Mouse (Mus musculus) CH12.LX (cell line): Measurements from ENCODE around the gene Ndufc2. TPM values are rescaled to one million over a fixed set of nuclear protein-coding genes. Genes with fewer than 3 reads are reported as not detected.

ENCODE experiments used
- DNase-seq: peaks from one replicate; pipeline ENCODE4 v3.0.0-alpha.2; 2013; ENCODE audit errors: extremely low read depth
- H3K27ac ChIP-seq: 2 replicates; pipeline ENCODE4 v1.5.1; 2012; ENCODE audit warnings: low read depth, mild to moderate bottlenecking, control low read depth, moderate library complexity; ENCODE audit not compliant: insufficient read depth
- H3K27me3 ChIP-seq: replicated peaks from 2 replicates; pipeline ENCODE3; 2012; ENCODE audit warnings: inconsistent platforms
- H3K36me3 ChIP-seq, 2 experiments: replicated peaks in 1 of 2; 2 replicates each; pipeline versions ENCODE3 to v1.6.1; 2012; ENCODE audit warnings: inconsistent platforms in 1 of 2, low read length in 1 of 2, mild to moderate bottlenecking in 1 of 2, mixed read lengths in 1 of 2, moderate library complexity in 1 of 2; ENCODE audit not compliant: control insufficient read depth in 1 of 2, insufficient read depth in 1 of 2
- H3K4me1 ChIP-seq, 2 experiments: 2 replicates each; pipeline ENCODE4 v1.6.1; 2012; ENCODE audit warnings: inconsistent platforms in 1 of 2, moderate library complexity in 1 of 2; ENCODE audit not compliant: insufficient read depth in 2 of 2, control insufficient read depth in 1 of 2
- H3K4me2 ChIP-seq: 2 replicates; pipeline ENCODE4 v1.6.1; 2012; ENCODE audit warnings: low read depth, mild to moderate bottlenecking, control low read depth; ENCODE audit not compliant: poor library complexity, insufficient read depth, severe bottlenecking
- H3K4me3 ChIP-seq, 3 experiments: fragments of 150-350 bp in 1 of 3; sonication (generic) in 1 of 3; replicated peaks in 1 of 3; 2 replicates each; pipeline versions ENCODE3 to v1.5.1; 2011 to 2012; ENCODE audit warnings: low read depth in 2 of 3, low read length in 2 of 3, mild to moderate bottlenecking in 2 of 3, moderate library complexity in 2 of 3, control low read depth in 1 of 3, improper control_type of control experiment in 1 of 3, inconsistent platforms in 1 of 3, mixed read lengths in 1 of 3; ENCODE audit not compliant: poor library complexity in 1 of 3
- H3K79me2 ChIP-seq: replicated peaks from 2 replicates; pipeline ENCODE4 v1.6.1; 2012; ENCODE audit warnings: mild to moderate bottlenecking, moderate library complexity; ENCODE audit not compliant: control insufficient read depth, poor library complexity, insufficient read depth, severe bottlenecking; ENCODE audit errors: extremely low read depth
- H3K9ac ChIP-seq: 2 replicates; pipeline ENCODE4 v1.6.1; 2012; ENCODE audit warnings: low read depth, mild to moderate bottlenecking, control low read depth, moderate library complexity; ENCODE audit not compliant: insufficient read depth
- H3K9me3 ChIP-seq: replicated peaks from 2 replicates; pipeline ENCODE3; 2012; ENCODE audit warnings: low read length, inconsistent platforms, mixed read lengths
- CHD2 ChIP-seq: IDR thresholded peaks from 2 replicates; pipeline ENCODE4 v1.6.1; 2011; ENCODE audit warnings: low read length, improper control_type of control experiment
- E2F4 ChIP-seq: IDR thresholded peaks from 2 replicates; pipeline ENCODE4 v1.6.1; 2011; ENCODE audit warnings: low read depth, low read length, improper control_type of control experiment; ENCODE audit not compliant: insufficient replicate concordance
- ETS1 ChIP-seq: conservative IDR thresholded peaks from 2 replicates; pipeline ENCODE4 v1.6.1; 2012; ENCODE audit warnings: low read depth, mild to moderate bottlenecking, inconsistent platforms, low read length, improper control_type of control experiment, moderate library complexity
- GABPA ChIP-seq: IDR thresholded peaks from 2 replicates; pipeline ENCODE4 v1.6.1; 2012; ENCODE audit warnings: low read depth, low read length, improper control_type of control experiment, inconsistent platforms; ENCODE audit not compliant: insufficient replicate concordance
- IRF4 ChIP-seq: IDR thresholded peaks from 2 replicates; pipeline ENCODE4 v1.6.1; 2014; ENCODE audit warnings: low read depth, mild to moderate bottlenecking, inconsistent platforms, low read length, improper control_type of control experiment
- JUN ChIP-seq: IDR thresholded peaks from 2 replicates; pipeline ENCODE4 v1.6.1; 2011; ENCODE audit warnings: low read depth, mild to moderate bottlenecking, low read length, improper control_type of control experiment, moderate library complexity; ENCODE audit not compliant: insufficient read depth
- KAT2A ChIP-seq: IDR thresholded peaks from 2 replicates; pipeline ENCODE4 v1.6.1; 2012; ENCODE audit warnings: low read length, improper control_type of control experiment, inconsistent platforms; ENCODE audit not compliant: insufficient replicate concordance
- MAFK ChIP-seq: IDR thresholded peaks from 2 replicates; pipeline ENCODE4 v1.6.1; 2011; ENCODE audit warnings: low read length, improper control_type of control experiment; ENCODE audit not compliant: insufficient replicate concordance
- MAX ChIP-seq: IDR thresholded peaks from 2 replicates; pipeline ENCODE4 v1.6.1; 2011; ENCODE audit warnings: low read length, improper control_type of control experiment
- NELFE ChIP-seq: IDR thresholded peaks from 2 replicates; pipeline ENCODE4 v1.6.1; 2011; ENCODE audit warnings: low read depth, low read length, improper control_type of control experiment
- POLR2AphosphoS2 ChIP-seq: IDR thresholded peaks from 2 replicates; pipeline ENCODE4 v1.6.1; 2011; ENCODE audit warnings: low read depth, low read length, improper control_type of control experiment
- RAD21 ChIP-seq: IDR thresholded peaks from 2 replicates; pipeline ENCODE4 v1.6.1; 2011; ENCODE audit warnings: low read depth, mild to moderate bottlenecking, low read length, improper control_type of control experiment, moderate library complexity
- SMC3 ChIP-seq: IDR thresholded peaks from 2 replicates; pipeline ENCODE4 v1.6.1; 2011; ENCODE audit warnings: low read depth, low read length, improper control_type of control experiment
- TBP ChIP-seq: conservative IDR thresholded peaks from 2 replicates; pipeline ENCODE4 v1.6.1; 2011; ENCODE audit warnings: low read depth, low read length, improper control_type of control experiment
- TCF12 ChIP-seq: IDR thresholded peaks from 2 replicates; pipeline ENCODE4 v1.6.1; 2014; ENCODE audit warnings: low read depth, mild to moderate bottlenecking, inconsistent platforms, low read length, improper control_type of control experiment
- ZKSCAN1 ChIP-seq: IDR thresholded peaks from 2 replicates; pipeline ENCODE4 v1.6.1; 2012; ENCODE audit warnings: low read depth, inconsistent platforms, low read length, improper control_type of control experiment, borderline replicate concordance
- ZNF384 ChIP-seq: IDR thresholded peaks from 2 replicates; pipeline ENCODE4 v1.6.1; 2012; ENCODE audit warnings: low read depth, low read length, improper control_type of control experiment, inconsistent platforms
- dilution Hi-C: fragments of 300-500 bp; cut with MboI; formaldehyde crosslinking; loops from 2 replicates; pipeline ENCODE4 v1.14.3; 2020; ENCODE audit warnings: low sequenced_read_pairs; ENCODE audit not compliant: extremely low pct_unique_long_range_greater_than_20kb, extremely low pct_ligation_motif_present
- in situ Hi-C: fragments of 300-500 bp; cut with MboI; formaldehyde crosslinking; loops from 3 replicates; pipeline ENCODE4 v1.14.3; 2019; ENCODE audit warnings: low sequenced_read_pairs, low pct_ligation_motif_present, low pct_unique_long_range_greater_than_20kb, mixed read lengths
- polyA plus RNA-seq: library from polyadenylated mRNA; unstranded; fragments of >175 nt; gene quantifications from 2 replicates; pipeline ENCODE4 v1.2.1, GENCODE M21; 2012; ENCODE audit warnings: low read depth; ENCODE audit not compliant: insufficient read length
- total RNA-seq, 2 experiments: library from RNA; depleted of rRNA; stranded (reverse); fragments of 300-350 nt in 1 of 2; fragments of >200 nt in 1 of 2; gene quantifications; 2 replicates each; pipeline ENCODE4 v1.2.3; 2012 to 2014

Ndufc2 gene
- total and polyA plus RNA-seq, 3 experiments, result 217 to 352 (median 352) TPM

DNA sequence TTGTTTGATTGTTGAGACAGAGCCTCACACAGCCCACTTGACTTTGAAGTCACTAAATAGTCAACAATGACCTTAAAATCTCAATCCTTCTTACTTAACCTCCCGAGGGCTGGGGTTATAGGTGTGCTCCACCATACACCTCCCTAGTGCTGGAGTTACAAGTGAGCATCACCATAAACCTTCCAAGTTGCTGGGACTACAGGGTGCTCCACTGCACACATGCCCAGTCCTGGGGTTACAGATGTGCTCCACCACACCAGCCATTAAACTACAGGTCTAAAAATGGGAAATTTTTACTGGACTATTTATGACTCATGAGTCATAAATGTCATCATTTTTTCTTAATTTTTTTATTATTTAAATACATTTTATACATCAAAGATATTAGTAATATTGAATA is 33.9 kb upstream of the Ndufc2 start:
- no peak for TF ChIP-seq TBP
- no peak for TF ChIP-seq ZKSCAN1
- TF ChIP-seq MAFK, result no peak
- no peak for TF ChIP-seq ZNF384
- no peak for TF ChIP-seq POLR2AphosphoS2
- no peak for TF ChIP-seq SMC3
- TF ChIP-seq E2F4, result no peak
- no peak for TF ChIP-seq IRF4
- no peak for TF ChIP-seq RAD21
- no peak for TF ChIP-seq TCF12
- TF ChIP-seq GABPA, result no peak
- TF ChIP-seq JUN, result no peak
- no peak for TF ChIP-seq ETS1
- TF ChIP-seq KAT2A, result no peak
- TF ChIP-seq, all 38 proteins: peak for 0
- peaks cover 0 to 14% of the 10 kb centered on the region in 2 experiments; a peak in 2 of 4 replicates for H3K4me1 ChIP-seq

DNA sequence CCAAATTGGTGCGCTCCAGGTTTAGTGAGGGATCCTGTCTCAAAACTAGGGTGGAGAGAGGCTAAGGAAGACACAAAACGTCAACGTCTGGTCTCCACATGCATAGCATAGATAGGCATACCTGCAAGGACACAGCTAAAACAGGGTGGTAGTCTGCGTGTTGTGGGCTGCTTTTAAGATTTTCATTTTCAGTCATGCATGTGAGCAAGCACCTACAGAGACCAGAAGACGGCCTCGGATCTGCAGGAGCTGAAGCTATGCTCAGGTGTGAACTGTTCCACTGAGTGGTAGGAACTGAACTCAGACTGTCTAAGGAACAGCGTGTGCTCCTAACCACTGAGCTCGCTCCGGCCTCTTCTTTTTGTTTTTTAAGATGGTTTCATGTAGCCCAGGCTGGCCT is 24.7 kb upstream of the Ndufc2 start:
- Histone ChIP-seq H3K27ac (0 out of 2 replicates have a peak overlapping the region, but pooled peaks have one; percentile 21), H3K4me1 (peaks cover 20 to 44% of the 10 kb centered on the region in 2 experiments), H3K9me3 (no peaks in the 10 kb centered on the region), H3K27me3 (no peaks in the 10 kb centered on the region), H3K36me3 (peaks cover 50 to 61% of the 10 kb centered on the region in 2 experiments), H3K4me3 (no peak overlapping the region), H3K79me2 (peaks cover 31% of the 10 kb centered on the region), H3K9ac (0 out of 2 replicates have a peak overlapping the region, but pooled peaks have one; percentile 11), H3K4me2 (no peak overlapping the region)
- no peak for DNase-seq
- TF ChIP-seq MAX (no peak), NELFE (no peak), IRF4 (0 out of 2 replicates have a peak, but pooled peaks have one; percentile 10), CHD2 (no peak)
- in situ Hi-C loops (no loop called here), dilution Hi-C loops (no loop called here)

More for the DNA sequence above, 33.9 kb upstream of the Ndufc2 start:
- no peak for DNase-seq
- Histone ChIP-seq H3K4me2 (no peak overlapping the region), H3K27me3 (no peaks in the 10 kb centered on the region), H3K27ac (no peak overlapping the region), H3K4me3 (no peak overlapping the region), H3K9me3 (no peaks in the 10 kb centered on the region), H3K9ac (no peak overlapping the region), H3K79me2 (no peaks in the 10 kb centered on the region), H3K36me3 (no peaks in the 10 kb centered on the region)
- dilution Hi-C loops, result no loop called here
- in situ Hi-C loops, result no loop called here
